Comparison of ENCODE assay signal across 11 mouse cellular contexts in genomic region chr10:77815514-77815913, GRCm38 (mm10). TPM values are rescaled to one million over a fixed set of nuclear protein-coding genes. Genes with fewer than 3 reads are reported as not detected.
DNase-seq lines count a peak whose midpoint lies in the region; ATAC-seq and TF ChIP-seq lines count a peak whose summit lies in the region.
"Had no signal": no experiment of that assay in that cellular context is flagged by ENCODE, and none has a peak within 500 bp of the region (broad histone marks: within the 10 kb centered on the region; RNA-seq: fewer than 3 reads in every experiment).

No protein-coding gene starts in this region.

- TF ChIP-seq POLR2A in kidney, adult 2 months (IDR thresholded peaks at IDR 0.05; ENCODE audit: low read depth, low read length) = no peak

- no peaks in the 10 kb centered on the region for H3K36me3 ChIP-seq in kidney, adult 2 months (ENCODE audit: control insufficient read depth, insufficient read depth, low read length)
- no peaks in the 10 kb centered on the region for H3K36me3 ChIP-seq in stomach, postnatal 0 days (ENCODE audit: control insufficient read depth, insufficient read depth, low read length)
- no peaks in the 10 kb centered on the region for H3K36me3 ChIP-seq in heart, embryonic 12.5 days
- H3K36me3 ChIP-seq: embryonic facial prominence, embryonic 15.5 days; lung, embryonic 15.5 days; stomach, embryonic 15.5 days had no signal

- H3K27ac ChIP-seq in kidney, adult 2 months (ENCODE audit: insufficient read depth, low read depth, low read length) = no peak overlapping the region
- H3K27ac ChIP-seq in stomach, postnatal 0 days (replicated peaks) = no peak overlapping the region
- H3K27ac ChIP-seq in heart, embryonic 12.5 days (ENCODE audit: poor library complexity, severe bottlenecking) = no peak overlapping the region
- H3K27ac ChIP-seq: embryonic facial prominence, embryonic 15.5 days; lung, embryonic 15.5 days; stomach, embryonic 15.5 days had no signal

- peak; percentile 9 for DNase-seq in kidney, adult 2 months
- DNase-seq in kidney, adult 11 months = no peak
- DNase-seq in CD4-positive helper T cell, adult 2 months (ENCODE audit: low read depth, low spot score) = peak; percentile 24
- peak; percentile 57 for DNase-seq in MN1 (ENCODE audit: low spot score)
- DNase-seq in kidney, postnatal 10 days = peak; percentile 24
- peak; percentile 26 for DNase-seq in stomach, postnatal 0 days (ENCODE audit: low spot score)
- no peak for DNase-seq in gastrocnemius, postnatal 14 days

- H3K27me3 ChIP-seq in kidney, adult 2 months (replicated peaks; ENCODE audit: control insufficient read depth, insufficient read depth, low read length) = no peaks in the 10 kb centered on the region
- H3K27me3 ChIP-seq in stomach, postnatal 0 days (ENCODE audit: control insufficient read depth, insufficient read depth, low read length) = no peaks in the 10 kb centered on the region
- 0 out of 2 replicates have a peak, but pooled peaks cover 7% of the 10 kb centered on the region for H3K27me3 ChIP-seq in heart, embryonic 12.5 days (replicated peaks)
- H3K27me3 ChIP-seq: embryonic facial prominence, embryonic 15.5 days; stomach, embryonic 15.5 days had no signal

- no peak overlapping the region for H3K4me2 ChIP-seq in stomach, postnatal 0 days (replicated peaks; ENCODE audit: low read depth)
- H3K4me2 ChIP-seq in heart, embryonic 12.5 days = no peak overlapping the region
- H3K4me2 ChIP-seq: embryonic facial prominence, embryonic 15.5 days; lung, embryonic 15.5 days; stomach, embryonic 15.5 days had no signal

- intact Hi-C loops in gastrocnemius, postnatal 14 days (cut with DNase I; ENCODE audit: low total_unique reads) = no loop called here

- TF ChIP-seq CTCF in kidney, adult 2 months (conservative IDR thresholded peaks at IDR 0.05; ENCODE audit: insufficient read depth, insufficient read length, low read depth, low read length) = peak; percentile 68
- peak; percentile 68 for TF ChIP-seq CTCF in stomach, postnatal 0 days (IDR thresholded peaks at IDR 0.05; ENCODE audit: low read depth)

- no peak overlapping the region for H3K4me3 ChIP-seq in kidney, adult 2 months (ENCODE audit: insufficient read depth, low read depth, low read length)
- no peak overlapping the region for H3K4me3 ChIP-seq in stomach, postnatal 0 days (ENCODE audit: low read depth, low read length)
- no peak overlapping the region for H3K4me3 ChIP-seq in heart, embryonic 12.5 days
- H3K4me3 ChIP-seq: embryonic facial prominence, embryonic 15.5 days; lung, embryonic 15.5 days; stomach, embryonic 15.5 days had no signal

- no peak for ATAC-seq in stomach, postnatal 0 days (ENCODE audit: low FRiP score, low TSS enrichment)
- no peak for ATAC-seq in heart, embryonic 12.5 days (ENCODE audit: insufficient number of reproducible peaks, low FRiP score)

- H3K9me3 ChIP-seq in stomach, postnatal 0 days (ENCODE audit: control insufficient read depth, low read length) = no peaks in the 10 kb centered on the region
- H3K9me3 ChIP-seq in heart, embryonic 12.5 days (replicated peaks) = no peaks in the 10 kb centered on the region
- H3K9me3 ChIP-seq: embryonic facial prominence, embryonic 15.5 days; lung, embryonic 15.5 days; stomach, embryonic 15.5 days had no signal

- no peaks in the 10 kb centered on the region for H3K4me1 ChIP-seq in kidney, adult 2 months (ENCODE audit: control insufficient read depth, insufficient read depth, low read length)
- H3K4me1 ChIP-seq in stomach, postnatal 0 days (replicated peaks; ENCODE audit: control insufficient read depth, insufficient read depth) = no peaks in the 10 kb centered on the region
- no peaks in the 10 kb centered on the region for H3K4me1 ChIP-seq in heart, embryonic 12.5 days (replicated peaks)
- H3K4me1 ChIP-seq: embryonic facial prominence, embryonic 15.5 days; lung, embryonic 15.5 days; stomach, embryonic 15.5 days had no signal

- 32% methylated on average over 5 of the region's 5 CpGs for WGBS in kidney, adult 2 months
- WGBS in stomach, postnatal 0 days = 30% methylated on average over 5 of the region's 5 CpGs
- 19% methylated on average over 5 of the region's 5 CpGs for WGBS in heart, embryonic 12.5 days

- H3K9ac ChIP-seq in stomach, postnatal 0 days (ENCODE audit: low read length) = no peak overlapping the region
- no peak overlapping the region for H3K9ac ChIP-seq in heart, embryonic 12.5 days
- H3K9ac ChIP-seq: embryonic facial prominence, embryonic 15.5 days; lung, embryonic 15.5 days; stomach, embryonic 15.5 days had no signal

- no peak for TF ChIP-seq EP300 in stomach, postnatal 0 days (optimal IDR thresholded peaks at IDR 0.05)

RNA-seq across cellular contexts. Expression of gene Gm2696, which starts 1.0 kb away (rescaled TPM):
- polyA plus RNA-seq in kidney, adult 2 months (2012; rRNA removed) = not detected in 2 replicates
- polyA plus RNA-seq in stomach, postnatal 0 days (2015; fragmentation: Nextera tagmentation; extraction: Ambion mirVana) = not detected in 2 replicates
- total RNA-seq in gastrocnemius, postnatal 14 days (2021) = not detected
- not detected in 2 replicates for polyA plus RNA-seq in heart, embryonic 12.5 days (2016; fragmentation: Nextera tagmentation; extraction: Ambion mirVana)
- polyA plus RNA-seq: lung, embryonic 15.5 days; stomach, embryonic 15.5 days had no signal

RNA-seq across cellular contexts. Expression of gene Gm9507, which starts 3.9 kb away (rescaled TPM):
- not detected in 2 replicates for polyA plus RNA-seq in kidney, adult 2 months (2012; rRNA removed)
- not detected in 2 replicates for polyA plus RNA-seq in stomach, postnatal 0 days (2015; fragmentation: Nextera tagmentation; extraction: Ambion mirVana)
- not detected for total RNA-seq in gastrocnemius, postnatal 14 days (2021)
- not detected in 2 replicates for polyA plus RNA-seq in heart, embryonic 12.5 days (2016; fragmentation: Nextera tagmentation; extraction: Ambion mirVana)
- polyA plus RNA-seq: lung, embryonic 15.5 days; stomach, embryonic 15.5 days had no signal

RNA-seq across cellular contexts. Expression of gene Krtap10-4, which starts 11.4 kb away (rescaled TPM):
- not detected in 2 replicates for polyA plus RNA-seq in kidney, adult 2 months (2012; rRNA removed)
- polyA plus RNA-seq in stomach, postnatal 0 days (2015; fragmentation: Nextera tagmentation; extraction: Ambion mirVana) = not detected in 2 replicates
- not detected for total RNA-seq in gastrocnemius, postnatal 14 days (2021)
- not detected in 2 replicates for polyA plus RNA-seq in heart, embryonic 12.5 days (2016; fragmentation: Nextera tagmentation; extraction: Ambion mirVana)
- polyA plus RNA-seq: lung, embryonic 15.5 days; stomach, embryonic 15.5 days had no signal

RNA-seq across cellular contexts. Expression of gene Gm19668, which starts 16.6 kb away (rescaled TPM):
- not detected in 2 replicates for polyA plus RNA-seq in kidney, adult 2 months (2012; rRNA removed)
- not detected in 2 replicates for polyA plus RNA-seq in stomach, postnatal 0 days (2015; fragmentation: Nextera tagmentation; extraction: Ambion mirVana)
- total RNA-seq in gastrocnemius, postnatal 14 days (2021) = not detected
- not detected in 2 replicates for polyA plus RNA-seq in heart, embryonic 12.5 days (2016; fragmentation: Nextera tagmentation; extraction: Ambion mirVana)
- polyA plus RNA-seq: lung, embryonic 15.5 days; stomach, embryonic 15.5 days had no signal

RNA-seq across cellular contexts. Expression of gene Krtap10-10, which starts 20.2 kb away (rescaled TPM):
- polyA plus RNA-seq in kidney, adult 2 months (2012; rRNA removed) = not detected in 2 replicates
- polyA plus RNA-seq in stomach, postnatal 0 days (2015; fragmentation: Nextera tagmentation; extraction: Ambion mirVana) = not detected in 2 replicates
- not detected for total RNA-seq in gastrocnemius, postnatal 14 days (2021)
- polyA plus RNA-seq in heart, embryonic 12.5 days (2016; fragmentation: Nextera tagmentation; extraction: Ambion mirVana) = not detected in 2 replicates
- polyA plus RNA-seq: lung, embryonic 15.5 days; stomach, embryonic 15.5 days had no signal

Comparison
In these comparisons a context has a peak if more than half of its experiments do, and no peak if none do; other contexts are left out.
1. DNase-seq: peak in kidney, adult 2 months (single experiment), CD4-positive helper T cell, adult 2 months (single experiment), MN1 (single experiment), kidney, postnatal 10 days (single experiment) and stomach, postnatal 0 days (single experiment); none in kidney, adult 11 months (single experiment) and gastrocnemius, postnatal 14 days (single experiment).